Mouse (Mus musculus) kidney, embryonic 15.5 days (tissue): ENCODE measurements around the gene Ebf1. TPM values are rescaled to one million over a fixed set of nuclear protein-coding genes. Genes with fewer than 3 reads are reported as not detected.
A peak's percentile ranks its signal among the peaks of the same experiment; 100 is the strongest.

ENCODE experiments used
- ATAC-seq: fragments of 200-750 bp; cut with Nextera tagmentation; replicated peaks from 2 replicates; pipeline ENCODE4 v1.8.0; 2017; ENCODE audit warnings: moderate TSS enrichment; ENCODE audit not compliant: low FRiP score
- H3K27ac ChIP-seq: fragments of 300-500 bp; sonication (generic); 2 replicates; pipeline ENCODE4 v1.5.1; 2015; ENCODE audit warnings: mild to moderate bottlenecking, inconsistent platforms
- H3K27me3 ChIP-seq: fragments of 300-500 bp; sonication (generic); 2 replicates; pipeline ENCODE4 v1.6.1; 2015; ENCODE audit warnings: inconsistent platforms
- H3K36me3 ChIP-seq: fragments of 300-500 bp; sonication (generic); 2 replicates; pipeline ENCODE4 v1.6.1; 2015; ENCODE audit warnings: inconsistent platforms
- H3K4me1 ChIP-seq: fragments of 300-500 bp; sonication (generic); 2 replicates; pipeline ENCODE4 v1.6.1; 2015; ENCODE audit warnings: inconsistent platforms
- H3K4me2 ChIP-seq: fragments of 300-500 bp; sonication (generic); 2 replicates; pipeline ENCODE4 v1.6.1; 2015; ENCODE audit warnings: moderate library complexity, mild to moderate bottlenecking, inconsistent platforms
- H3K4me3 ChIP-seq: fragments of 300-500 bp; sonication (generic); replicated peaks from 2 replicates; pipeline ENCODE4 v1.5.1; 2015; ENCODE audit warnings: mild to moderate bottlenecking, inconsistent platforms
- H3K9ac ChIP-seq: fragments of 300-500 bp; sonication (generic); 2 replicates; pipeline ENCODE4 v1.6.1; 2015; ENCODE audit warnings: mild to moderate bottlenecking, inconsistent platforms
- H3K9me3 ChIP-seq: fragments of 300-500 bp; sonication (generic); replicated peaks from 2 replicates; pipeline ENCODE4 v1.6.1; 2016; ENCODE audit warnings: inconsistent platforms
- WGBS: fragments of 180-500 bp; shearing (Covaris S2); methylation state at CpG from one replicate; pipeline ENCODE4 v1.1.7; 2015; ENCODE audit warnings: mixed read lengths; 5-methylcytosine and 5-hydroxymethylcytosine counted together
- polyA plus RNA-seq: library from polyadenylated mRNA; unstranded; fragments of >200 nt; fragmentation: Nextera tagmentation; extraction: Ambion mirVana; gene quantifications from 2 replicates; pipeline ENCODE4 v1.2.1, GENCODE M21; 2015

Gene Ebf1
- polyA plus RNA-seq, 1 experiment from 2014 or later, result 24.1 TPM

- no peak for ATAC-seq
- WGBS, result 72% methylated on average over 2 of the region's 2 CpGs
- no peak overlapping the region for H3K4me3 ChIP-seq
- peaks cover 6% of the 10 kb centered on the region for H3K4me1 ChIP-seq
- no peak overlapping the region for H3K27ac ChIP-seq
- no peaks in the 10 kb centered on the region for H3K27me3 ChIP-seq
- no peak overlapping the region for H3K9ac ChIP-seq
- H3K4me2 ChIP-seq, result no peak overlapping the region
- no peaks in the 10 kb centered on the region for H3K36me3 ChIP-seq
- H3K9me3 ChIP-seq, result no peaks in the 10 kb centered on the region
These were observed 114.6 kb downstream of the Ebf1 start for GRCm38 (mm10) chr11:44731763-44732162.

GRCm38 (mm10) chr11:44733276-44733675 is 116.2 kb downstream of the Ebf1 start:
- no peaks in the 10 kb centered on the region for H3K36me3 ChIP-seq

DNA sequence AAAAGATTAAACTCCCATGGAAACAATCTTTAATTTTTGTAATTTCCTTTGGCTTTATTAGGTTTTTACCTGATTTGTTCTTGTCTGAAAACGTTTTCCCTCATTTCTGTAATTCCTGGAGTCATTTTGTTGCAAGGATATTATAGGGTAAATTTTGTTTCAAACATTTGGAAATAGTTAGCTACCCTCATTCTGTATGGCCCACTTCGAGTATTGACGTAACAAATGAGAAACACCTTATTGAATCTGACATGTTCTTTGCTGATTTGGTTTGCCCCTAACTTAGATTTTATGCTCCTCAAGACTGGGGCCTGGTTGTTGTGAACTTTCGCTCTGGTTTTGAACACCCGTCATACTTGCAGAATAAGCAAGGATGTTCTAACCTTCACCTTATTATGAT is 120.9 kb downstream of the Ebf1 start:
- Histone ChIP-seq H3K36me3 (no peaks in the 10 kb centered on the region), H3K4me3 (no peak overlapping the region), H3K9me3 (no peaks in the 10 kb centered on the region), H3K27me3 (no peaks in the 10 kb centered on the region), H3K27ac (no peak overlapping the region), H3K4me2 (no peak overlapping the region), H3K4me1 (peaks cover 21% of the 10 kb centered on the region), H3K9ac (no peak overlapping the region)
- no peak for ATAC-seq
- 88% methylated on average over 5 of the region's 5 CpGs for WGBS

More at GRCm38 (mm10) chr11:44733276-44733675, 116.2 kb downstream of the Ebf1 start:
- WGBS, result 46% methylated on average over 2 of the region's 2 CpGs
- no peak for ATAC-seq
- H3K27me3 ChIP-seq, result no peaks in the 10 kb centered on the region
- H3K9me3 ChIP-seq, result no peaks in the 10 kb centered on the region
- no peak overlapping the region for H3K27ac ChIP-seq
- H3K4me2 ChIP-seq, result no peak overlapping the region
- peaks cover 6% of the 10 kb centered on the region for H3K4me1 ChIP-seq
- H3K4me3 ChIP-seq, result no peak overlapping the region
- no peak overlapping the region for H3K9ac ChIP-seq

DNA sequence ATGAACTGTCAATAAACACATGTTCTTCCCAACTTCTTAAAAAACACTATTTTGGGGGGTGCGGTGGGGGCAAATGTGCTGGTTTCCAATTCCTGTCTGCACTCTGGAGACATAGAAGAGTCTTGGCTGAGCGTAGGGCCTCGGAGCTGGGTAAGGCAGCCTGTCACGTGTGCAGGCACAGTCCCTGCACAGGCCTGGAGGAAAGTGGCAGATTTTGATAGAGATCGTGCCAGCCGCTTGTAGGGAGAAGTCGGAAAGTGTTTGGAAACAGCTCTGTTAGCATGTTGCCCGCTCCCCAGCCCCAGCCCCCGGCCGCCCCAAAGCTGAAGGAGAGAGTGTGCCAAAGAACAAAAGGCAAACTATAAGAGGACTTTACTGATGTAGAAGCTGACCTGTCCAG is 121.7 kb downstream of the Ebf1 start:
- H3K27me3 ChIP-seq, result no peaks in the 10 kb centered on the region
- H3K4me2 ChIP-seq, result no peak overlapping the region
- H3K4me1 ChIP-seq, result peaks cover 20% of the 10 kb centered on the region
- H3K36me3 ChIP-seq, result no peaks in the 10 kb centered on the region
- no peak overlapping the region for H3K9ac ChIP-seq
- ATAC-seq, result no peak
- no peaks in the 10 kb centered on the region for H3K9me3 ChIP-seq
- 53% methylated on average over 10 of the region's 10 CpGs for WGBS
- H3K4me3 ChIP-seq, result no peak overlapping the region
- H3K27ac ChIP-seq, result no peak overlapping the region

GRCm38 (mm10) chr11:44740278-44741041 is 123.3 kb downstream of the Ebf1 start:
- 25% methylated on average over 6 of the region's 6 CpGs for WGBS
- Histone ChIP-seq H3K4me3 (no peak overlapping the region), H3K27ac (peak overlapping the region; percentile 52; the same call in 1 of the 2 replicates), H3K9ac (no peak overlapping the region), H3K4me2 (peak overlapping the region; percentile 36), H3K4me1 (peaks cover 20% of the 10 kb centered on the region), H3K27me3 (no peaks in the 10 kb centered on the region), H3K9me3 (no peaks in the 10 kb centered on the region), H3K36me3 (no peaks in the 10 kb centered on the region)
- no peak for ATAC-seq

DNA sequence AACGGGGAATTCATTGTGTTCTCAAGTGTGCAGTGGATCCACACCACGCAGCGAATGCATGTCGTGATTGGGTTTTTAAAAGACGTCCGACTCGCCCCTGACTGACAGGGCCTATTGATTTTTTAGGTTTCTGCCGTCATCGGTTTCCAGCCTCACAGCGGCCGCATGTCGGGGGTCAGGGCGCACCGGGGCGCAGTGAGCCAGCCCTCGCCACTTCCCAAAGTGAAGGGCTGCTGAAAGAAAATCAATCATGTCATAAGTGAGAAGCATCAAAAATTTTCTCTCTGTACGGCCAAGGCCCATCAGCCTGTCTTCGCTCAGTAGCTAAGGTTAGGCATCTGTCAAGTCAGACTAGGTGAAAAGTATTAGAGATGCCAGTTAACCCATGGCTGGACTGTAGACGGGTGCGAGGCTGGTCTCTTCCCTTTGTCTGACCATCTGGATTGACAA is 124.0 kb downstream of the Ebf1 start:
- Histone ChIP-seq H3K27ac (no peak overlapping the region), H3K9ac (no peak overlapping the region), H3K36me3 (no peaks in the 10 kb centered on the region), H3K4me2 (peak overlapping the region; percentile 36), H3K27me3 (no peaks in the 10 kb centered on the region), H3K4me1 (peaks cover 20% of the 10 kb centered on the region), H3K9me3 (no peaks in the 10 kb centered on the region), H3K4me3 (no peak overlapping the region)
- no peak for ATAC-seq
- 58% methylated on average over 20 of the region's 20 CpGs for WGBS

GRCm38 (mm10) chr11:44744446-44744845 is 127.3 kb downstream of the Ebf1 start:
- Histone ChIP-seq H3K9ac (no peak overlapping the region), H3K36me3 (no peaks in the 10 kb centered on the region), H3K4me3 (no peak overlapping the region), H3K27me3 (no peaks in the 10 kb centered on the region), H3K4me2 (no peak overlapping the region), H3K27ac (no peak overlapping the region), H3K4me1 (peaks cover 12% of the 10 kb centered on the region; the same call in 1 of the 2 replicates), H3K9me3 (no peaks in the 10 kb centered on the region)
- 59% methylated on average over 7 of the region's 7 CpGs for WGBS
- no peak for ATAC-seq

DNA sequence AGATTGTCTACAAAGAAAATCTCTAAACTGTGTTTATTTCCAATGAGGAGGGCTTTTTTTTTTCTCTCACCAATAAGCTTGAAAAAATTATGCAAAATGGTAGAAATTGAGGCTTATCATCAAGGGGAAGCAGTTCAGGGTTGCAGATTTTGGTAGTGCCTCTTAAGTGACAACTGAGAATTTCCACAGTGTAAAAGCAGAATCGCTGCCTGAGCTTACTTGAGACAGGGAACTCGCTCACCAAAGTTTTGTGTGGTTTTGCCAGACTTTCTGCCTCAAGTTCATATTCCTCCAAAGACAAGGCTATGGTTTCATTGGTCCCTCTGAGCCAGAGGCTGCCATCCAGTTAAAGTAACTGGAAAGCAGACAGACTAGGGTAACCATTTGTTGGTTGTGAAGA is 128.8 kb downstream of the Ebf1 start:
- Histone ChIP-seq H3K9me3 (no peaks in the 10 kb centered on the region), H3K27ac (no peak overlapping the region), H3K4me1 (peaks cover 6% of the 10 kb centered on the region; the same call in 1 of the 2 replicates), H3K27me3 (no peaks in the 10 kb centered on the region), H3K4me3 (no peak overlapping the region), H3K36me3 (no peaks in the 10 kb centered on the region), H3K9ac (no peak overlapping the region), H3K4me2 (no peak overlapping the region)
- ATAC-seq, result no peak
- 95% methylated on average over 2 of the region's 2 CpGs for WGBS

DNA sequence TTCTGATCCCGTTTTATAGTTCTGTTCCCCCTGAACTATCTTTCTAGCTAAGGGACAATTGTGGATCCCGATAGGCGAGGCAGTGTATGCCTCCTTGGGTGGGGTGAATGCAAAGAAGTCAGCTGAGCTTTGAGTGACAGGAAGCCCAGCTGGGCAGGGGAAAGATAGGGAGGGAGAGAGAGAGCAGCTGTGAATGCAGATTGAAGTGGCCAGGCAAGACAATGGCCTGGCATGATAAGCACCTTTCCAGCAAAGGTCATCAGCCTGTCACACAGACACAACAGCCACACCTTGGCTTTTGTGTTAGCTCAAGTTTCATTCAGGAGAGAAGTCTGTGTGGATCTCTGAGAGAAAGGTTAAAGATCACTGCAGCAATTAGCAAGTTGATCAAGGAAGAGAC is 129.6 kb downstream of the Ebf1 start:
- H3K4me1 ChIP-seq, result no peaks in the 10 kb centered on the region
- no peak overlapping the region for H3K9ac ChIP-seq
- 45% methylated on average over 3 of the region's 3 CpGs for WGBS
- no peak overlapping the region for H3K4me3 ChIP-seq
- H3K27ac ChIP-seq, result no peak overlapping the region
- H3K9me3 ChIP-seq, result no peaks in the 10 kb centered on the region
- no peaks in the 10 kb centered on the region for H3K36me3 ChIP-seq
- ATAC-seq, result no peak
- no peak overlapping the region for H3K4me2 ChIP-seq
- no peaks in the 10 kb centered on the region for H3K27me3 ChIP-seq

DNA sequence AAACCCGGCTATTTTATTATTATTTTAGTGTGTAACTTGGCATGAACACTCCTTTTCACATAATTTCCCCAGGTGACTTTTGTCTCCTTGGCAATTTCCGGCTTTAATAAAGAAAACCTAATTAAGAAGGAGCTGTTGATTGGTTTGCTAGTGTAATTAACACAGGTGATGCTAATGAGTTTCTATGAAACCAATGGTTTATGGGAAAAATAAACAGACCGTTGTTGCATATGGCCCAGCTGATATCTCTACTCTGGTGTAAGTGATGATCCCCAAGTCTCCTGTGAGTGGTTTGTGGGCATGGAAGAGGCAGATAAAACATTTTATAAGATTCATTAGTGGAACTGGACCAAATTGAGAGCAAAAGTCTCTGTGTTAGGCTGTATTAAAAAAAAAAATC is 132.2 kb downstream of the Ebf1 start:
- H3K9ac ChIP-seq, result no peak overlapping the region
- no peaks in the 10 kb centered on the region for H3K4me1 ChIP-seq
- no peak overlapping the region for H3K4me2 ChIP-seq
- H3K27ac ChIP-seq, result no peak overlapping the region
- H3K36me3 ChIP-seq, result no peaks in the 10 kb centered on the region
- ATAC-seq, result no peak
- no peaks in the 10 kb centered on the region for H3K9me3 ChIP-seq
- no peaks in the 10 kb centered on the region for H3K27me3 ChIP-seq
- 92% methylated on average over 3 of the region's 3 CpGs for WGBS
- H3K4me3 ChIP-seq, result no peak overlapping the region

DNA sequence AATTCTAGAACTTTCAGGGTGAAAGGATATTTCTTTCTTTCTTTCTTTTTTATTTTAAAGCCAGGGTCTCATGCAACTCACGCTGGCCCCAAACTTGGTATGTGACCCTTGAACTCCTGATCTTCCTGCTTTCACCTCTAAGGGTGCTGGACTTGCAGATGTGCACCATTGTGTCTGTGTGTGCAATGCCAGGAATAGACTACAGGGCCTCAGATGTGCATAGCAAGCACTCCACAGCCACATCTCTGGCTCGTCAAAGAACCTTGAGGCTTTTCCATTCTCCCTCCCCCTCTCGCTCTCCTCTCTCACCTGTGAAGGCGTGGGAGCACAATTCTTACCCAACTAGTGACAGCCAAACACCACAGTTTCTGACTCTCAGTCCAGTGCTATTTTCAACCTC is 137.2 kb downstream of the Ebf1 start:
- H3K36me3 ChIP-seq, result no peaks in the 10 kb centered on the region

GRCm38 (mm10) chr11:44756321-44756720 is 139.2 kb downstream of the Ebf1 start:
- Histone ChIP-seq H3K9me3 (no peaks in the 10 kb centered on the region), H3K9ac (no peak overlapping the region), H3K27ac (no peak overlapping the region), H3K4me2 (no peak overlapping the region), H3K4me1 (peaks cover 5% of the 10 kb centered on the region), H3K36me3 (no peaks in the 10 kb centered on the region), H3K4me3 (no peak overlapping the region), H3K27me3 (no peaks in the 10 kb centered on the region)
- ATAC-seq, result no peak
- WGBS, result 72% methylated on average over 7 of the region's 7 CpGs

More for the DNA sequence above, 137.2 kb downstream of the Ebf1 start:
- 83% methylated on average over 4 of the region's 4 CpGs for WGBS
- H3K9ac ChIP-seq, result no peak overlapping the region
- no peaks in the 10 kb centered on the region for H3K9me3 ChIP-seq
- no peak for ATAC-seq
- no peaks in the 10 kb centered on the region for H3K27me3 ChIP-seq
- no peaks in the 10 kb centered on the region for H3K4me1 ChIP-seq
- H3K4me3 ChIP-seq, result no peak overlapping the region
- no peak overlapping the region for H3K4me2 ChIP-seq
- H3K27ac ChIP-seq, result no peak overlapping the region

DNA sequence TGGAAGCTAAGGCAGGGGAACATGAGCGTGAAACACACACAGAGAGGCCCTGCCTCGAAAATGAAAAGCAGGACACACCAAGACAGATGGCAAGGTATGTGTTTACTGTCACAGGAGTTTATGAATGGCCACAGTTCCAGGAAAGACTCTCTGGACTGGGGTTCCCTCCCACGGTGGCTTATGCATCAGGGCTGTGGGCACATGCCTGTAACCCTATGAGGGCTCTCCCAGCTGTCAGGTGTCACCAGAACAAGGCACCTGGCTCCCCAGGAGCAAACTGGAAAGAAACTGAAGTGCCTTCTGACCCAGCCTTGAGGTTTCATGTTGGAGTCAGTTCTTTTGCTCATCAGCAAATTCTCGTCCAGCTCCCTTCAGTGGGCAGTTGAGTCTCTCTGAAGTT is 141.7 kb downstream of the Ebf1 start:
- peaks cover 10% of the 10 kb centered on the region for H3K4me1 ChIP-seq
- H3K27ac ChIP-seq, result no peak overlapping the region
- no peaks in the 10 kb centered on the region for H3K36me3 ChIP-seq
- no peak overlapping the region for H3K9ac ChIP-seq
- WGBS, result 78% methylated on average over 4 of the region's 4 CpGs
- no peak overlapping the region for H3K4me3 ChIP-seq
- no peak overlapping the region for H3K4me2 ChIP-seq
- H3K9me3 ChIP-seq, result no peaks in the 10 kb centered on the region
- no peak for ATAC-seq
- H3K27me3 ChIP-seq, result no peaks in the 10 kb centered on the region
